Mouse (Mus musculus): ENCODE results near the gene Trmt10a.

Gene Trmt10a

DNA sequence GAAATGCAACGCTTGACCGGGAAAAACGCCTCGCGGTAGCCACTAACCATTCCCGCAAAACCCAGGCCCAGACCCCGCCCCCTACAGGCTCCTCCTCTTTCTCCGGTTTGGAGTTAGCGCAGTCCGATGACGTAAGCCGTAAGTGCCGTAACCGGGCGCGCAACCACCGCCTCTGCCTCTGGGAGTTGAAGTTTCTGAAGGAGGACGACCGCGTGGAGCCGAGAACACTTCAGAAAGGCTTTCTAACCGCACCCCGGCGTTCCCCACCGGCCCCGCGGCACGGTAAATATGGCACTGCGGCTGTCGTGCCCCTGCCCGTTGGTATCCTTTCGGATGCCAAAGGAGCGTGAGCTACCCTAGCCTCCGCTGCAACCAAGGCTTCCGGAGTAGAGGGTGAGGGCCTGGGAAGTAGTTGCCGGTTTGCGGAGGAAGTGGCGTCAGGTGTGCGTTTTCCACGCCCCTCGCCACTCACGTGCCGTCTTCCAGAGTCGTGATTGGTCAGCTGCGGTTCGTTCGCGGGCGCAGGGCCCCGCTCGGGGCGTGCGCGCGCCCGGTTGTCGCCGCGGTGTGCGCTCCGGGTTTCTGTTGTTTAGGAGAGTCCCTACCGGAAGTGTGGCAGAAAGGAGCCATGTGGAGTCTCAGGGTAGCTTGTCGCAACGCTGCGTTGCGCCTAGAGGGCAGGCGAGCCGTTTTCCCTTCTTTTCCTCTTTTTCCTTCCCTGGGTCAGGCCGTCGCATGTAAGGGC is at the start of gene Trmt10a:
Gene Trmt10a (plus strand): TSS at position 134 of the 745 bp plus-strand sequence.
- DNase-seq, result peak; percentile 98

GRCm38 (mm10) chr3:138095301-138095700 is 47.9 kb upstream of the Trmt10a start:
- DNase-seq, result no peak

- no peak for DNase-seq
Observed at GRCm38 (mm10) chr3:138095718-138096117, 47.5 kb upstream of the Trmt10a start.

DNA sequence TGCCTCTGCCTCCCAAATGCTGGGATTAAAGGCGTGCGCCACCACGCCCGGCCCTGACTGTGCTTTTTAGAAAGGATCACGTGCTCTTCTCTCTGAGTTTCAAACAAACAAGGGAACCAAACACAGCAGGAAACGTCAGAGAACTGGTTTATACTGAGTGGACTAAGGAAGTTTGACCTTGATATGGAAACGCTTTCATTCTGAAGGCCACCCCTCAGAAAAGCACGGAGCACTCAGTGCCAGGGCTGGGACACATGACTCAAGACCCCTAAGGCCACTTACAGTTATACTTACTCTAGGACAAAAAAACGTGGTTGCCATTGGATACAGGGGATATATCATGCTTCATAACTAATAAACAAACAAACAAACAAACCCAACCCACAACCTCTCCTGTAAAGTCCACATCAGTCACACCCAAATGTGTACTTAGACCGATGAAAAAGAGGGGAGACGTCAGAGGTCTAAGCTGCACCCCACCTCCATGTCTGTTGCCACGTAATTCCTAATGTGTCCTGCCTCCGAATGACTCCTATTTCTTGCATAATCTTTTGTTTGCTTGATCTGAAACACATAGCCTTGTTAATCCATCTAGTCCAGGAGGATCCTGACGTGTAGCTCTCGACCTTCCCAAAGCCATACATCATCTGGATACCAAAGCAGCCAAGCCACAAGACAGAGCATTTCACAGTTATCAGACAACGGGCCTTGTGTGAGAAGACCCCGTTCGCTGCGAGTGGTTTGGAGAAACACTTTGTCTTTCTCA is 46.8 kb upstream of the Trmt10a start:
- DNase-seq, result no peak

DNA sequence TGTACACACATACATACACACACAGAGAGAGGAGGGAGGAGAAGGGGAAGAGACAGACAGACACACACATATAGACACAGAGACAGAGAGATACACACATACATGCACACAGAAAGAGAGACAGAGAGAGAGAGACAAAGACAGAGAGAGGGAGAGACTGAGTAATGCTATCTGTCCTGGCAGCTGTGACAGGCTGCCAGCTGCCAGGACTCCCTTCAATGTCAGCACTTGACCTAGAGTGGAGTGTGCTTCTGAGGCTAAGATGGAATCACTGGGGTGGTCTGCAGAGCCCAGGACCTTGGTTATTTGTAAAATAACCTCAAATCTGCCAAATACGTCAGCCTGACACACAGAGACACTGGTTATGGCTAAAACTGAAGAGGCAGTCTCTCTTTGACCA is 45.5 kb upstream of the Trmt10a start:
- no peak for DNase-seq

- DNase-seq, result no peak
Observed at GRCm38 (mm10) chr3:138101936-138102335, 41.3 kb upstream of the Trmt10a start.

- no peak for DNase-seq
Observed at GRCm38 (mm10) chr3:138103690-138104089, 39.6 kb upstream of the Trmt10a start.

GRCm38 (mm10) chr3:138105056-138105455 is 38.2 kb upstream of the Trmt10a start:
- no peak for DNase-seq

GRCm38 (mm10) chr3:138106887-138107286 is 36.4 kb upstream of the Trmt10a start:
- DNase-seq, result no peak

DNA sequence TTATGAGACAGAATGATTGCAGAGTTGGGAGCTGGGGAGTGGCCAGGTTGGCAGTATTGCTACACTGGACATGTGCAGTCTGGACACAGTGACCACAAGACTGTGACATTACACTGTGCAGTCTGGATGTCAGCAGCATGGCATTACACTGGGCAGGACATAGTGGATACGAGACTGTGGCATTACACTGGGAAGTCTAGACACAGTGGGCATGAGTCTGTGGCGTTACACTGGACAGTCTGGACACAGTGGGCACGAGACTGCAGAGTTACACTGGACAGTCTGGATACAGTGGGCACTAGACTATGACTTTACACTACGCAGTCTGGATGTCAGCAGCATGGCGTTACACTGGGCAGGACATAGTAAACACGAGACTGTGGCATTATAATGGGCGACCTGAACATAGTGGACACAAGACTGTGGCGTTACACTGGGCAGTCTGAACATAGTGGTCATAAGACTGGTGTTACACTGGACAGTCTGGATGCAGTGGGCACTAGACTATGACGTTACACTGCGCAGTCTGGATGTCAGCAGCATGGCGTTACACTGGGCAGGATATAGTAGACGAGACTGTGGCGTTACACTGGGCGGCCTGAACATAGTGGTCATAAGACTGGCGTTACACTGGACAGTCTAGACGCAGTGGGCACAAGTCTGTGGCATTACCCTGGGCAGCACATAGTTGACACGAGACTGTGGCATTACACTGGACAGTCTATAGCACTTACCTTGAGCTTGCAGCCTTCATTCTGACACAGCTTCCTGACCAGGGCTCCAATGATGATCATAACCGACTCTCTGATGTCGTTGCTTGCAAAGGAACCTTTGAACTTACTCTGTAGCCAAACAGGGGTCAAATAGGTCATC is 32.1 kb upstream of the Trmt10a start:
- DNase-seq, result no peak

DNA sequence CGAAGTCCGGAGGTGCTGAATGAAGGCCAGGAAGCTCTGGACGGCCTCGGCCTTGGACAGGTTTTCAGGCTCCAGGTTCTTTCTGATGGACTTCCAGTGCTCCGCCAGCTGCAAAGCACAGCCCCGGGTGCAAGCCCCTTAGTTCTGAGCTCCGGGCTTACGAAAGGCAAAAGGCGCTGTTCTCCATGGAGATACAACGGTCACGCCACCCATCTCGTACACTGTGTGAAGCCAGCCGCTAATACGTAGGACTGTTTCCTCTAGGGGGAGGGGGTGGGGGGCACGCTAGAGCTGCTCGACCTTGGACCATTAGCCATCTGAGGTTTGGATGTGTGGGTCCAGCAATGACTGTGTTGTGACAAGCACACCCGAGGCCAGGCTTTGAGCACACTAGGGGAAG is 29.1 kb upstream of the Trmt10a start:
- DNase-seq, result no peak

GRCm38 (mm10) chr3:138116871-138117270 is 26.4 kb upstream of the Trmt10a start:
- no peak for DNase-seq

DNA sequence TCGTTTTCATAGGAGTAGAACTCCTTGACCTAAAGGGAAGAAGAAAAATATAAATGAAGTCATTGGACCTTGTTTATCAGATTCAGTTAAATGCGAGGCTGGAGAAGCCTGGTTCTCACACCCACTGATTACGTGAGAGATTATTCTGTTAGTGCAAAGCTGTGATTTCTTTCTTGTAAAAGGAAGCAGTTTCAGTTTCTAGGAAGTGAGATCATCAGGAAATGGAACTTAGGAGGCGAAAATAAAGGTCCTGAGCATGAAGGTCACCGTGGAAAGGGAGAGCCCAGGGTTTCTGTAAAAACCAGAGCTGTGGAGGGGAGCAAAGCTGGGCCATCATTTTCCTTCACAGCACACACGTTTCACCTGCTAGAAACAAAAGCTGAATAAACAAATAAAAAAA is 24.9 kb upstream of the Trmt10a start:
- DNase-seq, result no peak

DNA sequence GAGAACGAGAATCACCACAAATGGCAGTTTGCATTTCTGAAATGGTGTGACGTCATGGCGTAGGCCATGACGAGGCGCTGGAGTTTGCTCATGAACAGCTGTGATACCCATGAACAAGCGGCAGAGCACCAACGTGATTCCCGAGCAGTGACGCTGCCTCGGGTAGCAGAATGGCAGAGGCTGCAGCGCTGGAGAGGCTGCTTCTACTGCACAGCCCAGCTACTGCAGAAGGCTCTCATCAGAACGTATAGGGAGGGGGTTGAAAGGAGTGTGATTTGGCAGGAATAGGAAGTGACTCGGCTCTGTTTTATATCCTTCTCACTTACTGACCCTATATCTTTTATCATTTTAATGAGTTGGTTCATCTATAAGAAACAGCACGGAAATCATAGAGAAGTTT is 24.4 kb upstream of the Trmt10a start:
- DNase-seq, result no peak

DNA sequence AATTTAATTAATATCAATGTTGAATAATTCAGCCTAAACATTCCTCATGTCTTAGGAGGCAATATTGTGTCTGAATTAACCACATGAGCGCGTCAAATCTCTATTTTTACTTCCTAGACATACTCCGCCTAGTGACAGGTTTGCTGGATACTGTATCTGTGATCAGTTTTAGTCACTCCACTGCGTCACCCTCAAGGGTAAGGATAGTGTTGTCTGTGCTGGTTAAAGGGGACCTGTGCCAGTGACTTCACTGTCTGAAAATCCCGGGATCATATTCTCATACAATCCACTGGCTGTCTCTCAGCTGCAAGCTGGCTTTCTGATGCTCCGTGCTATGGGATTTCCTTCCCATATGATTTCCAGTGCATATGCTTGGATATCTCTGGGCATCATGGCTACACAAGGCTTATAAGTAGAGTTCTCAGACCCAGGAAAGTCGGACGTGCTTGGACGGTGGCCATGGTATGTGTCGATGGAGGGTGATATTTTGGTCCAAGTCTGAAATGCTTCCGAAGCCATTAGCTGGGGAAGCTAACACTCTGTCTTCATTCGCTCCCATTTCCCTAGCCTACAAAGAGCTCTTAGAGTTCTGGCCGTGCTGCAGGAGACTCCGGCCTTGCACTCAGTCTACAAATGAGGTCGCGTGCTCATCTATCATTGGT is 23.7 kb upstream of the Trmt10a start:
- no peak for DNase-seq

- no peak for DNase-seq
Observed at GRCm38 (mm10) chr3:138121461-138121860, 21.8 kb upstream of the Trmt10a start.

GRCm38 (mm10) chr3:138123842-138124241 is 19.4 kb upstream of the Trmt10a start:
- DNase-seq, result no peak

DNA sequence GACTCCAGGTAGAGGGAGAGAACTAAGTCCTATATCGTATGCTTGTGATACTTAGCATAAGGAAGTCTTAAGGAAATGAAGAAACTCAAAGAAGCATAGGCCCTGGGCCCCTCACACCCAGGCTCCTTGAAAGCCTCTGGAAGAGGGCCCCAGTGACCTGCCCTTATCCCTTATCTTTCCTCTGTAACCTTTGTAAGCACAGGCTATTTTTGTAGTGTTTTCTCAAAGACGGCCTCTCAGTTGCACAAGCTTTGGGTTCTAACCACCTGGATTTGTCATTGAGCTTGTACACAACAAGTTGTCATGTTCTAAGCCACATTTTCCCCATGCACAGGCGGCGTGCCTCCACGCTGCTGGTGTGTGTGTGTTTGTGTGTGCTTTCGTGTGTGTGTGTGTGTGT is 14.1 kb upstream of the Trmt10a start:
- no peak for DNase-seq

DNA sequence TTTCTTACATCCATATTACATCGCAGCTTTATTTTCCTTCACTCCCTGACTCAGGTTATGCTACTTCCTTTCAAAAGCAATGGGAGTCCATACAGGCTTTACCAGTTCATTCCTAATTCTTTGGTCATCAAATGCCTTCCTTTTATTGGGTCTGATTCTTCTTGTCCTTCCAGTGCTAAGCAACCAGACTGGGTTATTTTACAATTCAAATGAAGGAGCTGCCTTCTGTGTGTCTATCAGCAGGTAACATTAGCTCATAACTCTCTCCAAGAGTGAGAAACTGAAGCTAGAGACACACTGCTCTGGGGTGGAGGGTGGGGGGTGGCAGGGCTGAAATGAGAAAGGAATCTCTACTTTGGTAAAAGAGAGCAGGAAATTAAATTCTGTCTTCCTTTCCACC is 12.6 kb upstream of the Trmt10a start:
- DNase-seq, result no peak

GRCm38 (mm10) chr3:138131168-138131567 is 12.1 kb upstream of the Trmt10a start:
- DNase-seq, result no peak

DNA sequence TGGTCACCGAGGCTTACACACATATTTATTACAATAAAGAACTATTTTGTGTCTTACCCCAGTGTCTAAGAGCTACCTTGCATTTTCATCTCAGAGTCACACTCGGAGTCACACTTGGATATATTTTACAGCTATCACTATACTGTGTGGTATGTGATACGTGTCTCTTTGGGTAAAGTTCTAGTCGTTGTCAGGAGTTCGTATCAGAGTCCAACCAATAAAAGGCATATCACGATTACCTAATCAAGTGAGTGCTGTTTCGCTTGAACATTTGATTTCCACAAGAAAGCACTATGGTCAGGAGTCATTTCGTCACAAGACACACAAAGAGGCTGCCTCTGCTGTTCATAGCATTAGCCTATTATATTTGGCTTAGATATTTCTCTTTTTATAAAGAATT is 9.8 kb upstream of the Trmt10a start:
- no peak for DNase-seq

DNA sequence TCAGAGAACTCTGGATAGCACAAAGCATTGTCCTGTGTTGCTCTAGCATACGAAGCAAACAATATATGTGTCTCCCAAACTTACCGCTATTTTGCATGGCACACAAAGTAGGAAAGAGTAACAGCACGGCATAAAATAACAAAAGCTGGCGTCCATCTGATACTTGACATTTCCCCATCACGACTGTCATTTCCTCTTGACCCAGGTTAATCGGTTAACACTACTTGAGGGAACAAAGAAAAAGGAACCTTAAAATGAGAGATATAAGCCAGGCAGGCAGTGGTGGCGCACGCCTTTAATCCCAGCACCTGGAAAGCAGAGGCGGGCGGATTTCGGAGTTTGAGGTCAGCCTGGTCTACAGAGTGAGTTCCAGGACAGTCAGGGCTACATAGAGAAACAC is 9.3 kb upstream of the Trmt10a start:
- no peak for DNase-seq

GRCm38 (mm10) chr3:138134528-138134927 is 8.7 kb upstream of the Trmt10a start:
- DNase-seq, result no peak
